Mouse (Mus musculus): ENCODE results near the gene Rnf169. TPM values are rescaled to one million over a fixed set of nuclear protein-coding genes. Genes with fewer than 3 reads are reported as not detected.

Rnf169 gene
- total RNA-seq (2021), result 1 to 10 TPM; 6.4 to 7.4 TPM
- long read RNA-seq, experiment 1, partial matches to known transcripts, result 0 of 2 reads
- long read RNA-seq, experiment 1, other reads (novel, unspliced or antisense), result 2 of 2 reads
- long read RNA-seq, experiment 2, result 0 reads

DNA sequence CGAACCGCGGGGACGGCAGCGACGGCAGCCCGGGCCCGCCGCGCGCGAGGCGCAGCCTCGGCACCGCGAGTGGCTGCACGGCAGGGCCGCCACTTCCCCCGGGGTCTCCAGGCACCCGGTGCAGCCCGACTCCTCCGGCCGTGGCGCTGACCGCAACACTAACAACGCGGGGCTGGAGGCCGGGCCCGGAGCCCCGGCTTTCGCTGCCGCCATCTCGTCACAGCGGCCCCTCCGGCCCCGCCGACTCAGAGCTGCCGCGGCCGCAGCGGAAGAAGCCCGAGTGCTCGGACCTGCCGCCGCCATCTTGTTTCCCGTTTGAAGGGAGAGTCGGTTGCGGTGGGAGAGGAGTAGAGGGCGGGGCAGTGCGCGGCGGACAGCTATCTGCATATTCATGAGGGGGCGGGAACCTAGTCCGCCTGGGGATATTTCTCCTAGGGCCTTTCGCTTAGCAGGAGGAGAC, at the start of gene Rnf169:
Gene Rnf169, minus strand, starts transcription at position 317 of the 460 bp plus-strand sequence.
- intact Hi-C loops (cut with DNase I; ENCODE audit: low total_unique reads), result loop anchor here (5.0 kb wide), 1 partner anchor 48 kb away; no protein-coding TSS in a partner anchor
- peak; percentile 91 for DNase-seq

DNA sequence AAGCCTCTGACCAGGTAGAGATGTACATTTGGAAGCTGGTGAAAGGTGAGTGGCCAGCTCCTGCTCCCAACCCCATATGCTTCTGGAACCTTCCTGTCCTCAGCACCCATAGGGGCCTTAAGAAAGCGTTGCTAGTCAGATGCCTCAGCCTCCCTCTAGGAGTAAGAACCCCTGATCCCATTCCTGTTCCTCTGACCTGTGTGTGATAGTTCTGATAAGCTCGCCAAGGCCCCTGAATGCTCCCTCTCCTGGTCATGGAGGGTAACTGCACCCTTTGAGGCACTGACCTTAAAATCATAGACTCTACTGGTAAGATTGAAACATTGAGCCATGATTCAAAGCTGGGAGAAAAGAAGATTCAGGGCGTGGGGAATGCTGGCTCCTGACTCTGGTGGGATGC, 49.1 kb upstream of the Rnf169 start:
- intact Hi-C loops (cut with DNase I; ENCODE audit: low total_unique reads), result no loop called here
- DNase-seq, result no peak

DNA sequence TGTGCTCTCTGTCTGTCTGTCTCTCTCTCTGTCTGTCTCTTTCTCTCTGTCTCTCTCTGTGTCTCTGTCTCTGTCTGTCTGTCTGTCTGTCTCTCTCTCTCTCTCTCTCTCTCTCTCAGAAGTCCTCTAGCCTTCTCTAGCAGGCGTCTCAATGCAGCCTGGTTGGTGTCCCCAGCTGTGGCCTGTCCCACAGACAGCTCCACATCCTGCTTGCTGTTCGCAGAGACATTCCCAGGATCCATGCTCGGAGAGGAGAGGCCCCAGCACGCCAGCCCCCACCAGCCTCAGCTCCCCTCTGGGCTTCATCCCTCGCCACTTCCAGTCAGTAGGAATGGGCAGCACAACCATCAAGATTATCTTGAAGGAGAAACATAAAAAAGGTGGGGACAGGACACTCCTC, 47.1 kb upstream of the Rnf169 start:
- DNase-seq, result no peak
- intact Hi-C loops (cut with DNase I; ENCODE audit: low total_unique reads), result no loop called here

DNA sequence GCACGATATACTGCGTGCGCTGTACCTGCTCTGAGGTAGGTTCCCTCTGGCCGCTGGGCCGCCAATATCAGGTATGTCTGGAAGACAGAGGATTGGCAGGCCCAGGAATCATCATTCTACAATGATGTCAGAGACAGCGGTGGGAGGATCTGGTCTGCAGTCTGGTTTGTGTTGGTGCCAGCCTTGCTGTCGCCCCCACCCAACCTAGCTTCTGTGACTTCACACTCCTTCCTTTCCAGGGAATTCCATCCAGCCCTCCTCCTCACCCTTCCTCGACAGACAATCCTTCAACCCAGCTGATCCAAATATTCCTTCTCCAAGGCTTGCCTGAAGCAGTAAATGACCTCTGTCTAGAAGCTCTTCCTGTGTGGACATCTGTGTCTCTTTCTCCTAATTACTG, 36.8 kb upstream of the Rnf169 start:
- DNase-seq, result no peak
- intact Hi-C loops (cut with DNase I; ENCODE audit: low total_unique reads), result no loop called here

DNA sequence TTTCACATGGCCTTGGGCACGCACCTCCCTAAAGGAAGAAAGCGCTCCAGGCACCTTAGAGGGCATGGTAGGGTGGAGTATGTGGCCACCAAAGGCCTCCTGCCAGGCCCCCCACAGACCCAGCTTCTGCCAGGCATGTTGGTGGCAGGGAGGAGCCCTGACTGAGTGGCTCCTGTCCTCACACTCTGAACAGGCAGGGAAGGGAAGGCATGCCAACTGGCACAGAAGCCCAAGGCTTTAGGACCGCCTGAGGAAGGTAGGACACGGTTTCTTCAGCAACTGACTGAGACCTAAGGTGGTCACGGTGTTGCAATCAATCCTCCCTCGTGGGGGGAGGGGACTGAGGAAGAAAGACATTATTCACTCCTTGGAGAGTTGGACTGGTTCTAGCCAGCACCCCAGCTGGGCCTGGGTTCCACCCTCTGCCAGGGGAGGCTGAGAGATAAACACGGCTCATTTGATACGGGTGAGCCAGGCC, 33.9 kb upstream of the Rnf169 start:
- intact Hi-C loops (cut with DNase I; ENCODE audit: low total_unique reads), result no loop called here
- DNase-seq, result peak; percentile 47

DNA sequence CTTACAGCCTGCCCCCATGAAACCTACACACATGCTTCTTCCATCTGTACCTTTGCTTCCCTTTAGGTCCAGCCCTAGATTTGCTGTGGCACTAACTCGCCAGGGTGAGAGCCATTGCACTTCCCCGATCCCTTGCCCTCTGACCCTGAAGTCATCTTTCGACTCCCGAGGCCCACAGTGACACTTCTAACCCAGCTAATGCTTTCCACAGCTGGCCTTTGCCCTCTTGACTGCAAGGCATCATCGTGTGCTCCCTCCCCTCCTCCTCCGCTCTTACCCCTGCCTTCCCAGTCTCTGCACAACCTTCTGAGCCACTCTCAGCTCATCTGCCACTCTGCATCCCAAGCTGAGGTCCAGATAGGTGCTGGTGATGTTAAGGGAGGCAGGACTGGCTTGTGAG, 32.3 kb upstream of the Rnf169 start:
- DNase-seq, result no peak
- intact Hi-C loops (cut with DNase I; ENCODE audit: low total_unique reads), result no loop called here

DNA sequence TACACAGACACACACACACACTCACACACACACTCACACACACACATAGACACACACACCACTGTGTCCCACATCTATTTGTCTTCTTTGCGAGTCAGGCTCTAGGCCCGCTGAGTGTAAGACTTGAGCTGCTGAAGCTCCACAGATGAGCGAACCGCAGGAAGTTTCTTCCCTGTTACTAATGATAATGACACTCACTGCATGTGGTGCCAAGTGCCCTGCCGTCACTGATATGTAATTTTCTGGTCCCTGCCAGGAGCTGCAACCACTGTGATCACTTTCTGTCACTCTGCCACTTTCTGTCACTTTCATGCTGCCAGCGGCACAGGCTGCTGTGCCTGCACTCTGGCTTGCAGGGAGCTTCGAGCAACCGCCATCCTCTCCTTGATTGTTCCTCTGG, 31.8 kb upstream of the Rnf169 start:
- intact Hi-C loops (cut with DNase I; ENCODE audit: low total_unique reads), result no loop called here
- peak; percentile 24 for DNase-seq

DNA sequence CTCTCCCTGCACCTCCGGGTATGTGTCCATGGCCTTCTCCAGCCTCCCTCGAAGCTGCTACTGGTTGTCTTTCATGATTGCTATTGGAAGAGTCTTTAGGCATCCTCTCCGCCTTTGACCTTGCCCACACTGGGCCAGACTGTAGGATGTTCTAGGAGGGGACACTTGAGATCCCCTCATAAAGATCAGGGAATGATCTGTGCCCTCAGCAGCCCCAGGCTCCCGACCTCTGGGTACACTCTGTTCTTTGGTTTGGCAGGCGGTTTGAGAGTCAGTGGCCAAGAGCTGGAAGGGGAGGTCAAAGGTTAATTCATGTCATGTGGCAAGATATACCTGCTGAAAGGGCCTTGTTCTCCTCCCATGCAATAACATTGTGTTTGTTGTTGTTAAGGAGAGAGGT, 30.5 kb upstream of the Rnf169 start:
- DNase-seq, result no peak

DNA sequence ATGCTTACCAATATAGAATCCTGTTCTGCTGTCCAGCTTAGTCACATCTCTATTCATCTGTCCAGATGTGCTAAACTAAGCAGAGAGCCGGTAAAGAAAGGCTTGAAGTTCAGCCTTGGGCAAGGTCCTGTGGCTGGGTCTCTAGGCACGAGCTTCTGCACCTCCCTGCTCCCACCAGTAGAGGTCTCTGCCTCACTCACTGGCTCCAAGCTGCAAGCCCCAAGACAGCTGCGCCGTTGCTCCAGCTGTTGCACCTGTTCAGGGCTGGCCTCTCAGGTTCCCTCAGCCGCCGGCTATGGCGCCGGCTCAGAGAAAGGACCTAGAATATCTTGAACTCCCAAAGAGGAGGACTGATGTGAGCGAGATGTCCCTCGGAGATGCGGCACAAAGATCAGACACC, 29.4 kb upstream of the Rnf169 start:
- peak; percentile 77 for DNase-seq
- intact Hi-C loops (cut with DNase I; ENCODE audit: low total_unique reads), result loop anchor here (5.0 kb wide), 1 partner anchor 103 kb away; no protein-coding TSS in a partner anchor

More for the DNA sequence above, 30.5 kb upstream of the Rnf169 start:
- intact Hi-C loops (cut with DNase I; ENCODE audit: low total_unique reads), result no loop called here

DNA sequence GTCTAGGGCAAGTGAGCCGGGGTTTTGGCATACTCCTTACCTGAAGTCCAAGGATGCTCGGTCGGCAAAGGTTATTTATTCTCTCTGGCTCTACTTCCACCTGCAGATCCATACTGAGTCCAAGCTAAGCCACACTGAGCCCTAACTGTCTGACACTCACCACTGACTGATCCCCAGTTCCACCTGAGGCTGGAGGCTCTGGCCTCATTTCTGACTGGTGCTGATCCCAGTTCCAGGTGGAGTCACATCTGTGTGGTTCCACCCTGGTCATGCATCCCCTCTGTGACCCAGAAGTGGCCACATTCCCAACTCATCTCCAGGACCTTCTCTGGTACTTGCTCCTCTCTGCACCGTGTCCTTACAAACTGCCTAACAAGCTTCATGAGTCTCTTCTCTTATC, 28.5 kb upstream of the Rnf169 start:
- intact Hi-C loops (cut with DNase I; ENCODE audit: low total_unique reads), result loop anchor here (5.0 kb wide), 1 partner anchor 104 kb away; no protein-coding TSS in a partner anchor
- no peak for DNase-seq

DNA sequence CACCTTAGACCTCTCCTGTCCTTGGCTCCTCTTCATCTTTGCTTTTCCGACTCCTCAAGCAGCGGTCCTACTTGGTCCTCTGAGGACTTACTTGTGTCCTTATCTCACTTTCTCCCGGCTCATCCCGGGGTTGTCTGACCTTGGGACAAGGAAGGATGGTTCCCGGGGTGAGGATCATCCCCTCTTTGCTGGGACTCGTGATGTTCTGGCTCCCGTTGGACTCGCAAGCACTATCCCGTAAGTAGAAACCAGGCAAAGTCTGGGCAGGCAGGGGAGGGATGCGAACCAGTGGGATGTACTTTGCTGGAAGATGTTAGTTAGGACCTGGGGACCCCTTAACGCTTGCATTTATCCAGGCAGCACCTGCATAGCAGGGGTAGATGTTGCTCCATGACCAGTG, 26.2 kb upstream of the Rnf169 start:
- DNase-seq, result no peak
- intact Hi-C loops (cut with DNase I; ENCODE audit: low total_unique reads), result loop anchor here (5.0 kb wide), 1 partner anchor 106 kb away; no protein-coding TSS in a partner anchor

DNA sequence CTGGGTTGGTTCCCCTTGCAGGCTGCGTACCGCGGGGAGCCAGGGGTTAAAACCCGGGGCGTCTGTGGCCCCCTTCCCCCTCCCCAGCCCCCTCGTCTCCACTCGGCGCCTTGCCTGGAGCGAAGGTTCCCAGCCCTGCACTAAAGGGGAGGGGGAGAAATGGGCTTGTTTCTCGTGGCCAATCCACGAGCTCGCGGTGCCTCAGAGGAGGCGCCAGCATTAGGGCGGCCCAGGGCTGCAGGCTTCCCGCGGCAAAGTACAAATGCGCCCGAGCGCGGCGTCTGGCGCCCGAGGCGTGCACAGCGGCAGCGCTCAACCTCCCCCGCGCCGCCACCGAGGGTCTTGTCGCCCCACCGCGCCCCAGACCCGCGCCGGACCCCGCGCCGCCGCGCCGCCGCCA, 25.5 kb upstream of the Rnf169 start, which contains the start of gene Chrdl2:
Gene Chrdl2, plus strand, starts transcription at position 383 of the 400 bp plus-strand sequence.
- intact Hi-C loops (cut with DNase I; ENCODE audit: low total_unique reads), result loop anchor here (5.0 kb wide), 1 partner anchor 107 kb away; no protein-coding TSS in a partner anchor
- peak; percentile 27 for DNase-seq

DNA sequence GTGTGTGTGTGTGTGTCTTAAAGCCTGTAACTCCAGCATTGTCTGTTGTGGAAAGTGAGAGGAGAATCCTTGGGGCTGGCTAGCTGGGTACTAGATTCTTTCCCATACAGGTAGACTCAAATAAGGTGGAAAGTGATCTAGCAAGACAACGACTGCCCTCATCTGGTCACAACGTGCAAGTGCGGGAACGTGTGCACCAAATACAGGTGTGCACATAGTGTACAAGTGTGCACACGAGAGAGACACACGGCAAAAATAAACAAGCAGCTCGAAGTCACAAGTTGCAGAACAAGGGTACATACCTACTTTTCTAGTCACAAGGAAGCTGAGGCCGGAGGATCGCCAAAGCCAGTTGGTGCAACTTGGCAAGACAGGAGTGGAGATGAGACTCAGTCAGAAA, 23.5 kb upstream of the Rnf169 start:
- intact Hi-C loops (cut with DNase I; ENCODE audit: low total_unique reads), result no loop called here
- DNase-seq, result no peak

DNA sequence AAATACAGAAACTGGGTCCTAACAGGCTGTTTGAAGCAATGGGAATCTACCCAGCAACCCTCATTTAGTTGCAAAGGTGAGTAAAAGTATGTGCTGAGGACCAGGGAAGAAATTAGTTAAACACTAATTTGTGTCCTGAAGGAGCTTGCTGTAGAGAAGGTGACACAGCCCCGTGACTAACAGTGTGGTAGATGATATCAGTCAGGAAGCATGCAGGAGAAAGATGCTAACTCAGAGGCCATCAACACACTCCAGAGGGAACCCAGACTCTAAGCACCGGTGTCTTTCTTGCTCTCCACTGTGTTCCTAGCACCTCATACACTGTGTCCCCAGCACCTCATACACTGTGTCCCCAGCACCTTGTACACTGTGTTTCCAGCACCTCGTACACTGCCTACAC, 18.4 kb upstream of the Rnf169 start:
- no peak for DNase-seq

DNA sequence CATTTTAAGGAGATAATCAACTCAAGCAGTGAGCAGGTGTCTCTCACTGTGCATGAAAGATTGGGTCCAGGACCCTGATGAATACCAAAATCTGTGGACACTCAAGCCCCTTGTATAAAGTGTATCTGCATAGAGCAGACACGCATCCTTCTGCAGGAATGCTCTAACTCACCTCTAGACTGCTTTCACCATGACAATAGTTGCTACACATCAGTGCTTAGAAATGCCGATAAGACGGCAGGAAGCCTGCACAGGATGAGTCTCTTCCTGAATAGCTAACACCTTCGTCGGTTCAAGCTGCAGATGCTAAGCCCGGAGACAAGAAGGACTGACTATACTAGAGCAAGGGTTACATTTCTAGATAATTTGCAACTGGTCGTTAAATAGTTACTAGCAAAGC, 14.9 kb upstream of the Rnf169 start:
- intact Hi-C loops (cut with DNase I; ENCODE audit: low total_unique reads), result no loop called here

More for the DNA sequence above, 18.4 kb upstream of the Rnf169 start:
- intact Hi-C loops (cut with DNase I; ENCODE audit: low total_unique reads), result no loop called here

DNA sequence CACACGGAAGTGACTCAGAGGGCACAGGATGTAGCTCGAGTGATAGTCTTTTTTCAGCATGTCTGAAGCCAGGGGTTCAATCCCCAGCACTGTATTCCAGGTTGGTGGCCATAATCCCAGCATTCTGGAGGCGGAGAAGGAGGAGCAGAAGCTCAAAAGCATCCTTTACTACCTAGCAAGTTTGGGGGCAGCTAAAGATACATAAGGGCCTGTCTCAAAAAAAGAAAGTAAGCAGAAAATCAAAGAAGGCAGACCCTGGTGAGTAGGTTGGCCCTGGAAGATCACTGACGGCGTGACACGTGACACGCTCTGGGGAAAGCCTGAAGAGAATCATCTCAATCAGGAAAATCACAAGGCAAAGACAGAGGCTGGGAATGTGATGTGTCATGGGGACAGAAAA, 12.9 kb upstream of the Rnf169 start:
- intact Hi-C loops (cut with DNase I; ENCODE audit: low total_unique reads), result no loop called here
- no peak for DNase-seq

More for the DNA sequence above, 14.9 kb upstream of the Rnf169 start:
- no peak for DNase-seq

DNA sequence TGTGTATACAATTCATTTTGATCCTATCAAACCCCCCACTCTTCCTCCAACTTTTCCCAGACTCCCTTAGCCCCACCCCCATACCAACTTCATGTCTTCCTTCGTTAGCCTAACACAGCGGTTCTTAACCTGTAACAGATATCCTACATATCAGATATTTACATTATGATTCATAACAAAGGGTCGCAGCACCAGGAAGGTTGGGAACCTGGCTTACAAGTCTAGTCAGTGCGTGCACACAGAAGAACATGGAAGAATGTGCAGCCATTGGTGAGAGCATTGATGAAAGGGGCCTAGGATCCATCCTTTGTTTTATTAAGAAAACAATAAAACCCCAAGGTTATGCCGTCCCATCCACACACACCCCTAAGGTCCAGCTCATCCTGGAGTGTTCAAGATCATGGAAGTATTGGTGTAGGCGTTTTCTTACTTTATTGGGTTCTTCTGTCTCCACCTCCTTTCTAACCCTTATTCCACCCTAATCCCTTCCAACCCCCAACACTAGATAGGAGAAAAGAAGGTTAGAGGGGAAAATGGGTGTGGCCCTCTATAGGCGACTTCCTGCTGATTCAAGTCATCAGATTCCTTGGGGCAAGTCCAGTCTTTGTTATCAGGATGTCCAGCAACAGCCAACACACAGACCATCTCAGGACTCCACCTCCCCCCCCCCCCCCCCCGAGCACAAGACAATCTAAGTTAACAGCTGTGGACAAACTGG, 10.9 kb upstream of the Rnf169 start:
- no peak for DNase-seq
- intact Hi-C loops (cut with DNase I; ENCODE audit: low total_unique reads), result no loop called here

DNA sequence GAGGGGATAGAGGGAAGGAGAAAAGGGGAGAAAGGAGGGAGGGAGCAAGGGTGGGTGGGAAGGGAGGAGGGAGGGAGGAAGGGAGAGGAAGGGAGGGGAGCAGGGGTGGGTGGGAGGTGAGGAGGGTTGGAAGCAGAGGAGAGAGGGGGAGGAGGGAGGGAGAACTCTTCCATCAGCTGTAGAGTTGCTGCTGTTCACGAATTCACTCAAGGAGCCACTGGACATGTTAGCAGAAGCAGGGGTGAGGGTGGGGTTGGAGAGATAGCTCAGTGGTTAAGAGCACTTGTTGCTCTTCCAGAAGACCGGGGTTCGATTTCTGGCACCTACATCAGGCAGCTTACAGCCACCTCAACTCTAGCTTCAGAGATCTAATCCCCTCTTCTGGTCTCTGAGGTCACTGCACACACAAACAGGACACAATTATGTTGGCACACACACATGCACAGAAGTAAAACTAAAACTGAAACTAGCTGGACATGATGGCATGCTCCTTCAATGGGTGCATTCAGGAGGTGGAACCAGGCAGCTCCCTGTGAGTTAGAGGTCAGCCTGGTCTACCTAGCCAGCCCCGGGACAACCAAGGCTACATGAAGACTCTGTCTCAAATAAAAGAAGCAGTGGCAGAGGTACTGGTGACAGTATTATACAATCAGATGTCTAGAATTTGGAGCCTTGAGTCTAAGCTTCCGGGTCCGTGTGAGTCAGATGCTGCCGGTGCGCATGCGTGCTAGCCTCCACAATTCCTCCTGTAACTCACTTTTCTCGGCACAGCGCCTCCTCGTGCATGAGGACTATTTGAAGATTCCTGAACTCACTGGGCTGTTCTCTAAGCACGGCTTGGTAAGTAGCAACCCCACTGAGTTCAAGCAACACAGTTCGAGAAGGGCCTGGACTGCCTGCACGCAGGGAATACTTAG, 9.9 kb upstream of the Rnf169 start:
- intact Hi-C loops (cut with DNase I; ENCODE audit: low total_unique reads), result loop anchor here (5.0 kb wide), 1 partner anchor 197 kb away; no protein-coding TSS in a partner anchor
- DNase-seq, result peak; percentile 22

DNA sequence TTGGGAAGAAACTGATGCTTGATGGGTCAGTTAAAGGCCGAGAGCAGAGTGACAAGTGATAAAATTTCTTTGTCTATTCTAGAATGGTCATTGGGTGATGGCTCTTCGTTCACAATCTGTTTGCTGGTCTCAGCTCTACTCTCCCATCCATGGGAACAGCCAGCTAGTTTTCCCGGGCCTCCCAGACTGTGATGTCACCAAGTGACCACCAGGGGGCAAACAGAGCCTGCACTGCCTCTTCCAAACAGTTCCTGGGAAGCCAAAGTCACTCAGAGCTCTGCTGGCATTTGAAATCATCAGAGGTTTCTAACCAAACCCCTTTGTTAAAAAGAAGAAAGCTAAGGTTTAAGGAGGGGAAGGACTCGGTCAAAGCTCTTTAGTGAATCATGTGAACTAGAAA, 8.5 kb upstream of the Rnf169 start:
- peak; percentile 69 for DNase-seq
- intact Hi-C loops (cut with DNase I; ENCODE audit: low total_unique reads), result loop anchor here (5.0 kb wide), 1 partner anchor 199 kb away; no protein-coding TSS in a partner anchor
